Mouse (Mus musculus): ENCODE data around the gene Il5ra.
A peak's percentile ranks its signal among the peaks of the same experiment; 100 is the strongest.

Gene Il5ra

DNA sequence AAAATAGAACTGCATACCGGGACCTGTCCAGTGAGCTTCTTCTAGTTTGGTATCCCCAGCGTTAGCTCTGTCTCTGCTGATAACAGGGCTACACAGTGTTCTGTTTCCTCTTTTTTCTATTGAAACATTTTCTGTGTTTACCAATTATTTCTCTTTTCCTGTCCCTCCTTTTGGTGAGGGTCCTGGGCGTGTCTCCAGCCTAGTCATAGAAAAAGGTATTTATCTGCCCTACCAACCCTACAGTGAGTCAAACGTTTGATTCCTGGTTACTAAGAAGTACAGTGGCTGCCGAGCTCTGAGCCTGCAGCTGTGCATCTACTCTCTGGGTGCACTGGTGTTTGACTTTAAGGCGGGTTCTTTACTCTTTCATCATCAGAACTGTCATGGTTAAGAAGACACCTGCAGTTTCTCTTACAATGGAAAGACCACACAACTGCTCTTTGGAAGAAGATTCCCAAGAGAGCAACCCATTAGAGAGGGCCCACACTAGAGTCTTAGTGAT, at the start of gene Il5ra:
Gene Il5ra, minus strand, starts transcription at position 151 of the 502 bp plus-strand sequence.
- peak; percentile 83 for DNase-seq (ENCODE audit: extremely low read depth, low read depth)

GRCm38 (mm10) chr6:106794094-106794814, 45.4 kb upstream of the Il5ra start:
- no peak for DNase-seq (ENCODE audit: extremely low read depth, low read depth)

- DNase-seq (ENCODE audit: extremely low read depth, low read depth), result no peak
These were observed 44.8 kb upstream of the Il5ra start for GRCm38 (mm10) chr6:106793621-106794020.

GRCm38 (mm10) chr6:106793088-106793487, 44.3 kb upstream of the Il5ra start:
- no peak for DNase-seq (ENCODE audit: extremely low read depth, low read depth)

DNA sequence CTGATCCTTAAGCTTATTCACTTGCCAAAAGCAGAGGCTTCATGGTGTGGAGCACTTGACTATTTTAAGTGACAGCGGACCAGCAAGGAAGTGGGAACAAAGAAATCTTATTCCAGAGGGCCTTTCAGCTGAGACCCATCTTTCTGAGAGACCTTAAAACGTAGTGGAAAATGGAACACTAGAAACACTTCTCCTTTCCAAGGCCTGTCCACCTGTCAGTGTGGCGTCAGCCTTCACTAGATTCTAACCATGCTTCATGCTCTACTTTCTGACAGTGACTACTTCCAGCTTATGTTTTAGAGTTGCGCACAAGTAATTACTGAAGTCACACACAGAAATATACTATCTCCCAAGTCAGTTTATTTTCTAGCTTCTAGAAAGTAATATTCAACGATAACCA, 43.6 kb upstream of the Il5ra start:
- DNase-seq (ENCODE audit: extremely low read depth, low read depth), result no peak

DNA sequence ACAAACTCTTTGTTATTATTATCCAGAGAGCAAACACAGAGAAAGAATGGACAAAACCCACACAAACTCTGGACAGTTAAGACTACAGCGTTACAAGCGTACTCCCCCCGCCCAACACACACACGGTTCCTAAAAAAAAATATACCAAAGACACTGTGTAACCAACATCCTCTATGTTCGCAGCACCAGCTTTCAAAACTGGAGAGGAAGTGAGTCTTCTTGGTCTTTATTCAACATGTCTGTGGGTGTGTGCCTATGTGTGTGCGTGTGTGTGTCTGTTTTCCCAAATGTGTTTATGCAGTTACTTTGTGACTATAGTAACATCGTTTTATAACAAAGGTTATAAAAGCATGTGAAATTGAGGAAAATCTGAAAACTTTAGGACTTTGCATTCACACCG, 42.6 kb upstream of the Il5ra start:
- DNase-seq (ENCODE audit: extremely low read depth, low read depth), result no peak

DNA sequence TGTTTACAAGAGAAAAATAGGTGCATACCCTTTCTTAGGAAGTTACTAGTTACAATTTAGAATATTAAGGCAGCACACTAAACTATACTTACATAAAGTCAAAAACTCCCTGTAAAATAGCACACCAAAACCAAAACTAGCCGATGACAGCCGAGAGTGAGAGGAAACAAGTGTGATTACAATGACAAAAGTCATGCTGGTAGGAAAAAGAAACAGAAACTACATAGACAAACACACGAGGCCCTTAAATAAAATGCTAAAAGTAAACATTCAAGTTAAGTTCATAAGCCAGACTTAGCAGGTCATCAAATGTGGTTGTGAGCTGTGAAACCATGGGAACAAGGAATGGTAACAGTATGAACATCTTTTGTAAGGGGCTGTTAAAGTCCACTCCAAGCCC, 38.3 kb upstream of the Il5ra start:
- DNase-seq (ENCODE audit: extremely low read depth, low read depth), result no peak

- DNase-seq (ENCODE audit: extremely low read depth, low read depth), result no peak
These were observed 21.2 kb upstream of the Il5ra start for GRCm38 (mm10) chr6:106770046-106770445.

DNA sequence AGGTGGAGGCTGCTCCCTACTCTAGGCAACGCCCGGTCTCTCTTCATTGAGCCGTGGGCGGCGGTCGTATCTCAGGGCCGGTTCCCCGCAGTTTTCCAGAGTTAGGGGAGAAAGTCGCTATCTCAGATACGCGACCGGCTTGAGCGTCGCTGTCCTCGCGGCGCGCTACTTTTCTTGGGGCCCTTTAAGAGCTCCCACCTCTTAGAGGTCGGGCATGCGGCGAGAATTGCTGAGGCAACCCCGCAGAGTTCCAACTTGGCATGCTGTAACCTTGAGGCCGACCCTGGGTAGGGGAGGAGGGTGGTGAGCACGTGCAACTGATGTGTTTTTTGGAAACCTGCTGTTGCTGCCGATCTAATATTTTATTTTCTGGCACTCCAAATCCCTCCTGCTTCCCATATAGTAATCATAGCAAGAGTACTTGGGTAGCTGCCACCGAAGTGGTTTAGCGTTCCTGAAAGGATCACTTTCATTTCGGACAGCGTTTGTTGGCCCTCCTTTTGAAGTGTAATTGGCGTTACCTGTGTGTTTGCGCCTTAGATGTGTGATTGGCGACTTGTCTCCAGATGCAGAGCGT, 20.5 kb upstream of the Il5ra start:
- no peak for DNase-seq (ENCODE audit: extremely low read depth, low read depth)

DNA sequence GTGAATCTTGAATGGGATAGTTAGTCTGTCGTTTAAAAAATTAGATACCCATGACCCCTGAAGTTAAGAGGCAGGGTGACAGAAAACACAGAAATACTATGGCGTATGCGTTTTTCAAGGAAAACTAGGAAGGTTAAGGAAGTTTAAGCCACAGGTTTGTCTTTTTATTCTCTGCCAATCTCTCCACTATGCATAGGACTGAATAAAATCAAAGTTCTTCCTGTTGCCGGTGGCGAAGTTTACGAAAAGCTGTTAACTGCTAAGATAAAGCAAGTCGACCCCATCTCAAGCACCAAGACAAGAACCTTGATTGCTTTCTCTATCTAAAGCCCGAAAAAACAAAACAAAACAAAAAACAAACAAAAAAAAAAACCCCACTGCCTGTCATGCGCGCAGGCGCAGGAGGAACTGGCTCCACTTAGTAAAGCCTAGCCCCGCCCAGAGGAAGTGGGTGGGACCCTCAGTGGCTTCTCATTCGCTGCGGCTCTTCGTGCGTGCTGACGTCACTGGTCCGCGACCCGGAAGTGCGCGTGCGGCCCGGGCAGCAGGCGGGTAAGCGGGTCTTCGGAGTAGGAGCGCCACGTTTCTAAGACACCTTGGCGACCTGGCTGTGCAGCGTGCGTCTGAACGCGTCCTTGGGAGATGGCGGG, 19.9 kb upstream of the Il5ra start, which contains the start of gene Trnt1:
Gene Trnt1, plus strand, starts transcription at position 481 of the 650 bp plus-strand sequence.
- DNase-seq (ENCODE audit: extremely low read depth, low read depth), result peak; percentile 86

GRCm38 (mm10) chr6:106766774-106767173, 17.9 kb upstream of the Il5ra start:
- no peak for DNase-seq (ENCODE audit: extremely low read depth, low read depth)

DNA sequence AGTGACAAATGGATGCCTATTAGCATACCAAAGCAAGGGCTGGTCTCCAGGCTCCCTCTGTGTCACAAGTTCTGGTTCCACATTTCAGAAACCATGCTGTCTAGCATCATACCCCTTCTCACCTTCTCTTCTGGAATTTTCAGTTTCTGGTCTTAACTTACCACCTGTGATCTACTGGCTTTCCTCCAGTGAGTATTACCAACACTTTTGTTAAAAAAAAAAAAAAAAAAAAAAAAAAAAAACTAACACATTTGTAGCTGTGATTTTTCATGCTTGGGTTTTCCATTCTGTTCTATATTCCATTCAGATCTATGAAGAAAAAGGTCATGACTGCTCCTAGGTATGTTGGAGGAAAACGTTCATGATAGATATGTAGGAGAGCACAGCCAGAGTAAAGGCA, 17.1 kb upstream of the Il5ra start:
- no peak for DNase-seq (ENCODE audit: extremely low read depth, low read depth)

- DNase-seq (ENCODE audit: extremely low read depth, low read depth), result no peak
These were observed 12.6 kb upstream of the Il5ra start for GRCm38 (mm10) chr6:106761486-106761885.

DNA sequence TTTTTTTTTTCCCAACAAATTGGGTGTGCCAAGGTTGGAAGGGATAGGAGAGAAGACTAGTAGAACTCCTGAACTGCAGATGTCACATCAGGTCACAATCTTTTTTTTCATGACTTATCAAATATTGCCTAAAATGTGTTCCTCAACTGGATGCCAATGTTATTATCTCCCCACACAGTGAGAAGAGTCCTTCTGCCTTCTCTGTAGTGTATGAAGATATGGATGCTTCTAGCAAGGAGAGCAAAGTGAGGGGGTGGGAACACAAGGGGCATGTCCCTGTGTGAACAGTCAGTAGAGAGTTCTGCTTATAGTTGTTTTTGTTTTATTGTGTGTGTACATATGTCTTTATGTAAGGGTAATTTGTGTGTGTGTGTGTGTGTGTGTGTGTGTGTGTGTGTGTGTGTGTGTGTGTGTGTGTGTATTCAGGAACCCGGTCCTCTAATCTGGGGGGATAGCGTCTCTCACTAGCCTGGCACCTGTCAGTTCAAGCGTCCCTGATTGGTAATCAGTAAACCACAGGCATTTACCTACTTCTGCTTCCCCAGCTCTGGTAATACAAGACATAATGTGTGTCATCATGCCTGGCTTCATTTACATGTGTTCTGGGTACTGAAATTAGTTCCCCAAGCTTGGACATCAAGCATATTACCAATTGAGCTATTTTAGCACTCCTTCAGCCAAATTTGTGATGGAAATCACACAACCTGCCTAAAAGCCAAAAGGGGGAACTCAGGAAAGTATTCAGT, 11.8 kb upstream of the Il5ra start:
- peak; percentile 50 for DNase-seq (ENCODE audit: extremely low read depth, low read depth)

DNA sequence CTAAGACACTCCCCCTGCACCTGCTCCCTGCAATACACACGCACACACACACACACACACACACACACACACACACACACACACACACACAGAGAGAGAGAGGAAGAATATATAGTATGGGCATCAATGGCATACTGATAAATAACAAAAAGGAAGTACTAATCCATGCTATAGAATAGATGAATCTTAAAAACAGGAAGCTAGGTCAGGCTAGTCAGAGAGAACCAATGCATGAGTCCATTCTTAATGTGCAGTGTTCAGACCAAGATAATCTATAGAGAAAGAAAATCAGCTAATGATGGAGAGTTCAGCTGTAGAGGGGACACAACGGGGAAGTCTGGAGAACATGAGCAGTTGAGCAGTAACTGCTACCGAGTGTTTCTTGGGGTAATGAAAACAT, 9.5 kb upstream of the Il5ra start:
- peak; percentile 72 for DNase-seq (ENCODE audit: extremely low read depth, low read depth)

DNA sequence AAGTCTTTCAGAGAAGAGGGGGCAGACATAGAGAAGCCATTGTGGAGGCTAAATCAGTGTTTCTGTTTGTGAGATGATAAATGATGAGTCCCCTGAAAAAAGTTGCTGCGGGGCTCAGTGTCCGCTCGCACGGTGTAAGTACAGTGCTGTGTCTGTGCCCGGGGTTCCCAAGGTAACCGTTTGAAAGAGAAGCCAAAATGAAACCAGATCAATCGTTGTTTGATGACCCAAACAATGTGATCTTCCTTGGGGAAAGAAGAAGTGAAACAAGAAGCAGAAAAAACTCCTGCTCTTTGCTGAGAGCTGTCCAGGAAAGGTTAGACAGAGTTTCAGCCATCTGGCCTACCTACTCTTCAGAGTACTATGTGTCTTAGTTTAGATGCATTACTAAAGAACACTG, 1.5 kb upstream of the Il5ra start:
- DNase-seq (ENCODE audit: extremely low read depth, low read depth), result no peak

DNA sequence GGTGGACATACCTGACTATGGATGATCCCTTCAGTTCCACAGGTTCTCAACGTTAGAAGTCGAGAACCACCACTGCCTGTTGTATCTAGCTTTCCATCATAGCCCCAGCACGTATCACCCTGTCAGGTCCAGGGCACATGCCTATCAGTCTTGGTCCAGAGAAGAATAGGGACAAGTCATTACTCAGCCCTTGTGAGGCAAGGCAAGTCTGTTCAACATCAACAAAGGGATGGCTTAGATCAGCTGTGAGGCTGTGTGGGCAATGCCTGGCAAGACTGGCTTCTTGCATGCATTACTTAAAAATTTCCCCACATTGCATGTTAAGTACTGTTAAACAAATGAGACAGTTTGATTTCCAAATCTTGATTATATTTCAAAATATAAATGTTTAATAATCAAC, 1.0 kb downstream of the Il5ra start:
- DNase-seq (ENCODE audit: extremely low read depth, low read depth), result no peak

- DNase-seq (ENCODE audit: extremely low read depth, low read depth), result no peak
These were observed 1.6 kb downstream of the Il5ra start for GRCm38 (mm10) chr6:106747251-106747650.

GRCm38 (mm10) chr6:106745673-106746394, 3.0 kb downstream of the Il5ra start:
- DNase-seq (ENCODE audit: extremely low read depth, low read depth), result no peak

DNA sequence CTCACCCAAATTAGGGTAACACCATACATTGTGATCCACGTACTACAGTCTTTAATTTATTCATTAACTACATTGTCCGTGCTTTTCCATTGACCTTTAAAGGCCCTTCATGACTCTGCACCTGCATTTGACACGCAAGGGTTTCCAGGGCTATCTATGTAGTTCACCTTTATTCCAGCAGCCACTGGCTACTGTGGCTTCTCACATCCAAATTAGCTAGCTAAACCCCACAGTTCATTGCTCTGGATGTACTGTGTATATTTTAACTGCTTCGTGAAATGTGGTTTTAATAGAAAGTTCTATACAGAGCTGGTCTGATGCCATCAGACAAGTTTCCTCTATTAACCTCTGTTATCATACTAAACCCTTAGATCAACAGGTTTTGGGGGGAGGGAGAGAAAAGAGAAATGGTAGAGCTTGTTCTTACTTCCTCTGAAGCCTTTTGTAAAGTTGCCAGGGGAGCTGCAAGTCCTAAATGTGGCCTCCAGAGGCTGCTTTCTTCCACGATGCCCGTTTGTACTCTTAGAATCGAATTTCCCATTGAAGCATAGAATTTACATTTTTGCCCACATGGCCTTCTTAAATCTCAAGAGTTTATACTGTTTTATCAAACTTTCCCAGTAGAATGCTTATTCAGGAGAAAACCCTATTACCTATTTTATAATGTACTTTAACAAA, 5.1 kb downstream of the Il5ra start:
- DNase-seq (ENCODE audit: extremely low read depth, low read depth), result no peak

Measured in MEL-GATA-1-ER (cell line).